Mouse (Mus musculus): ENCODE results near the gene Apeh. TPM values are rescaled to one million over a fixed set of nuclear protein-coding genes. Genes with fewer than 3 reads are reported as not detected.

Gene Apeh
- polyA plus RNA-seq, 1 experiment from 2014 or later, result 54.5 TPM

DNA sequence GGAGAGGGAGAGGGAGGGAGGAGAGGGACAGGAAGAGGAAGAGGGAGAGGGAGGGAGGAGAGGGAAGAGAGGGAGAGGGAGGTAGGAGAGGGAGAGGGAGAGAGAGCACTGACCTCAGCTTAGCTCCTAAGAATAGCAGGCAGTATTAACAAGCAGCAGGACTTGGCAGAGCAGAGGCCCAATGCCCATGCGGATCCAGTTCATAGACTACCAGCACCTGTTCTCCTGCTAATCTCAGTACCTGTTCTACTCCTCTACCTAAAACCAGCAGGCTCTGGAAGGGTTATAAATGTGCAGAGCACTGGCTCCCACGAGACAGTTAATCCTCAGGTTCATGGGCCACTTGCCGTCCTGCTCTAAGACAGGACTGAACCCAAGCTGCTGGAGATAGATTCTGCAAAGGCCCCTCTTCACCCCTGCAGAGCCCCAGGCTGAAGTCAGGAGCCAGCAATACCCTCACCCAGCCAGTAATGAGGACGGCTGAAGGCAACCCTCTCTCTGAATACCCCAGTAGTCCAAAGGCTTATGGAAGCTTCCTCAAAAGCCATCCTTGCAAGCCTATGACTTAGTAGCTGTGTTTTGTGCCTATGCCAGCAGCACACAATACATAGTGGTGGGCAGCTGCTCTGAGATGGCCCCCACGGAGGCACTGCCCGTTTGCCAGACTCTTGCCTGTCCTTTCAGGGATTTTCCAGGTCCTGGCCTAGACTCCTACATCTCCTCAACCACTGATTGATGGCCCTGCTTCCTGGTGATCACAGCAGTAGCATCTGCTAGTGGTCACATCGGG, 21.1 kb downstream of the Apeh start:
- Histone ChIP-seq H3K27ac (ENCODE audit: low read length) (peak overlapping the region; percentile 87), H3K9me3 (replicated peaks; ENCODE audit: control insufficient read depth, low read length) (no peaks in the 10 kb centered on the region), H3K4me3 (ENCODE audit: low read length) (no peak overlapping the region), H3K9ac (ENCODE audit: low read length) (peak overlapping the region; percentile 47), H3K27me3 (ENCODE audit: control insufficient read depth, insufficient read depth, low read length) (no peaks in the 10 kb centered on the region), H3K36me3 (ENCODE audit: control insufficient read depth, insufficient read depth) (peaks cover 4% of the 10 kb centered on the region; the same call in 1 of the 2 replicates), H3K4me1 (ENCODE audit: control insufficient read depth, insufficient read depth, low read length) (peaks cover 25% of the 10 kb centered on the region), H3K4me2 (ENCODE audit: low read depth, low read length) (0 out of 2 replicates have a peak overlapping the region, but pooled peaks have one; percentile 3)
- ATAC-seq (replicated peaks; ENCODE audit: extremely low read depth, insufficient read depth, low FRiP score), result peak; percentile 74
- WGBS, result 46% methylated on average over 7 of the region's 7 CpGs

DNA sequence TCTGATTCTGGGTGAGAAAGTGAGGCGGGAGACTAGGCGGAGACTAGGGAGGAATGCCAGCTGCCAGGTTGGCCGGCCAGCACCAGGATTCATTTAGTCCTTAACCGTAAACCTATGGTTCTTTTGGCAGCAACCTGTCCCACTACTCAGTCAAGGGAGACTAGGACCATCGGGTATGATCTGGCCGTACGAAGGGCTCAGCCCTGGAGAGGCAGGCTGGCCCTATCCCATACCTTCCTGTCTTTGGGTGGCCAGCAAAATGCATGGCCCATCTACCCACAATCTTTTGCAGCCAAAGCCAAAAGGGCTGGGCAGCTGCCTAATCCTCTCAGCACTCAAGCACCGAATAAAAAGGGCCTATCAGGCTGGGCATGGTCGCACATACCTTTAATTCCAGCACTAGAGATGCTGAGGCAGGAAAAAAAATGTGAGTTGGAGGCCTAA, 21.9 kb downstream of the Apeh start:
- Histone ChIP-seq H3K9me3 (replicated peaks; ENCODE audit: control insufficient read depth, low read length) (no peaks in the 10 kb centered on the region), H3K9ac (ENCODE audit: low read length) (peak overlapping the region; percentile 39; the same call in 1 of the 2 replicates), H3K36me3 (ENCODE audit: control insufficient read depth, insufficient read depth) (peaks cover 4% of the 10 kb centered on the region; the same call in 1 of the 2 replicates), H3K4me2 (ENCODE audit: low read depth, low read length) (peak overlapping the region; percentile 17; the same call in 1 of the 2 replicates), H3K27me3 (ENCODE audit: control insufficient read depth, insufficient read depth, low read length) (no peaks in the 10 kb centered on the region), H3K4me3 (ENCODE audit: low read length) (no peak overlapping the region), H3K4me1 (ENCODE audit: control insufficient read depth, insufficient read depth, low read length) (peaks cover 18% of the 10 kb centered on the region), H3K27ac (ENCODE audit: low read length) (peak overlapping the region; percentile 89)
- 31% methylated on average over 9 of the region's 9 CpGs for WGBS
- ATAC-seq (replicated peaks; ENCODE audit: extremely low read depth, insufficient read depth, low FRiP score), result peak; percentile 47

GRCm38 (mm10) chr9:108071801-108072200, 22.6 kb downstream of the Apeh start:
- H3K9me3 ChIP-seq (replicated peaks; ENCODE audit: control insufficient read depth, low read length), result no peaks in the 10 kb centered on the region
- 28% methylated on average over 4 of the region's 4 CpGs for WGBS
- H3K9ac ChIP-seq (ENCODE audit: low read length), result no peak overlapping the region; the same call in 1 of the 2 replicates
- H3K4me3 ChIP-seq (ENCODE audit: low read length), result no peak overlapping the region
- peak overlapping the region; percentile 89 for H3K27ac ChIP-seq (ENCODE audit: low read length)
- no peak overlapping the region for H3K4me2 ChIP-seq (ENCODE audit: low read depth, low read length)
- H3K4me1 ChIP-seq (ENCODE audit: control insufficient read depth, insufficient read depth, low read length), result peaks cover 18% of the 10 kb centered on the region
- peaks cover 4% of the 10 kb centered on the region; the same call in 1 of the 2 replicates for H3K36me3 ChIP-seq (ENCODE audit: control insufficient read depth, insufficient read depth)
- no peaks in the 10 kb centered on the region for H3K27me3 ChIP-seq (ENCODE audit: control insufficient read depth, insufficient read depth, low read length)
- ATAC-seq (replicated peaks; ENCODE audit: extremely low read depth, insufficient read depth, low FRiP score), result no peak

DNA sequence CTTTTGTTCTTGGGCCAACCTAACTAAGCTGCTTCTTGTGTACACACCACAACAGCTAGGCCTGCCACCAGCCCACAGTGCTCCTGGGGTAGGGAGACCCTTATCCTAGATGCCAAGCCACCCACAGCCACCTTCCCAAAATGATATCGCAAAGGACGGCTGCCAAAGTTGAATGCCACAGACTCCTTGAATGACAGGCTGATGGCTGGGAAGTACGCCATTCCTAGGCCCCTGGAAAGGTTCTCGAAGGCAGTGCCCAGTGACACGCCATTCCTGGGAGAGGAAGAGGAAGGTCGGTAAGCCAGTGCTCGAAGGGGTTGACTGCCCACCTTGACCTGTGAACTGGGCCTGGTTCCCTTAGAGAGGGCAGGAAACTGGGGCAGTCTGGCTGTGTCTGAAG, 24.9 kb downstream of the Apeh start:
- 77% methylated on average over 7 of the region's 7 CpGs for WGBS
- H3K27me3 ChIP-seq (ENCODE audit: control insufficient read depth, insufficient read depth, low read length), result no peaks in the 10 kb centered on the region
- H3K4me2 ChIP-seq (ENCODE audit: low read depth, low read length), result no peak overlapping the region
- peaks cover 18% of the 10 kb centered on the region for H3K4me1 ChIP-seq (ENCODE audit: control insufficient read depth, insufficient read depth, low read length)
- no peak overlapping the region for H3K9ac ChIP-seq (ENCODE audit: low read length)
- no peak overlapping the region for H3K4me3 ChIP-seq (ENCODE audit: low read length)
- H3K27ac ChIP-seq (ENCODE audit: low read length), result no peak overlapping the region
- peaks cover 4% of the 10 kb centered on the region; the same call in 1 of the 2 replicates for H3K36me3 ChIP-seq (ENCODE audit: control insufficient read depth, insufficient read depth)
- no peak for ATAC-seq (replicated peaks; ENCODE audit: extremely low read depth, insufficient read depth, low FRiP score)
- no peaks in the 10 kb centered on the region for H3K9me3 ChIP-seq (replicated peaks; ENCODE audit: control insufficient read depth, low read length)

GRCm38 (mm10) chr9:108069007-108069406, 25.4 kb downstream of the Apeh start:
- no peak overlapping the region for H3K4me3 ChIP-seq (ENCODE audit: low read length)
- no peaks in the 10 kb centered on the region for H3K9me3 ChIP-seq (replicated peaks; ENCODE audit: control insufficient read depth, low read length)
- H3K9ac ChIP-seq (ENCODE audit: low read length), result no peak overlapping the region
- peaks cover 4% of the 10 kb centered on the region; the same call in 1 of the 2 replicates for H3K36me3 ChIP-seq (ENCODE audit: control insufficient read depth, insufficient read depth)
- no peak overlapping the region for H3K27ac ChIP-seq (ENCODE audit: low read length)
- WGBS, result 86% methylated on average over 9 of the region's 9 CpGs
- no peaks in the 10 kb centered on the region for H3K27me3 ChIP-seq (ENCODE audit: control insufficient read depth, insufficient read depth, low read length)
- peaks cover 17% of the 10 kb centered on the region for H3K4me1 ChIP-seq (ENCODE audit: control insufficient read depth, insufficient read depth, low read length)
- no peak overlapping the region for H3K4me2 ChIP-seq (ENCODE audit: low read depth, low read length)
- ATAC-seq (replicated peaks; ENCODE audit: extremely low read depth, insufficient read depth, low FRiP score), result no peak

DNA sequence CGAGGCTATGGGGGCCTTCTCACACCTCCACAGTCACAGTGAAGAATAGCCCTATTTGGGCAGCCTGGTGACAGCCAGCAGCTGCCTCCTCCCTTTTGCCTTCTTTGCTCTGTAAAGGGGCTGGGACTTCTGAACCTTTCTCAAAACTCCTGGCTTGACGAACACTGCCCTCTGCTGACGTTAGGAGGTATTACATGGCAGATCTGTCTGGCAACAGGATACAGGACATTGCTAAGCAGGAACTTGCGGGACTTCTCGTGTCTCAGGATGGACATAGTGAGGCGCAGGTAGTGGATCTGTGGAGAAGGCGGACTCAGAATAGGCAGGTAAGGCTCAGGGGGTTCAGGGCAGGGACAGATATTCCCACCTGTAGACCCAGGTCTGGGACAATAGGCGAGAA, 26.5 kb downstream of the Apeh start:
- Histone ChIP-seq H3K9me3 (replicated peaks; ENCODE audit: control insufficient read depth, low read length) (no peaks in the 10 kb centered on the region), H3K27me3 (ENCODE audit: control insufficient read depth, insufficient read depth, low read length) (no peaks in the 10 kb centered on the region), H3K36me3 (ENCODE audit: control insufficient read depth, insufficient read depth) (peaks cover 7% of the 10 kb centered on the region; the same call in 1 of the 2 replicates), H3K4me3 (ENCODE audit: low read length) (no peak overlapping the region), H3K27ac (ENCODE audit: low read length) (no peak overlapping the region), H3K4me1 (ENCODE audit: control insufficient read depth, insufficient read depth, low read length) (peaks cover 8% of the 10 kb centered on the region), H3K9ac (ENCODE audit: low read length) (no peak overlapping the region), H3K4me2 (ENCODE audit: low read depth, low read length) (no peak overlapping the region)
- no peak; the same call in 1 of the 2 replicates for ATAC-seq (replicated peaks; ENCODE audit: extremely low read depth, insufficient read depth, low FRiP score)
- 23% methylated on average over 8 of the region's 8 CpGs for WGBS

DNA sequence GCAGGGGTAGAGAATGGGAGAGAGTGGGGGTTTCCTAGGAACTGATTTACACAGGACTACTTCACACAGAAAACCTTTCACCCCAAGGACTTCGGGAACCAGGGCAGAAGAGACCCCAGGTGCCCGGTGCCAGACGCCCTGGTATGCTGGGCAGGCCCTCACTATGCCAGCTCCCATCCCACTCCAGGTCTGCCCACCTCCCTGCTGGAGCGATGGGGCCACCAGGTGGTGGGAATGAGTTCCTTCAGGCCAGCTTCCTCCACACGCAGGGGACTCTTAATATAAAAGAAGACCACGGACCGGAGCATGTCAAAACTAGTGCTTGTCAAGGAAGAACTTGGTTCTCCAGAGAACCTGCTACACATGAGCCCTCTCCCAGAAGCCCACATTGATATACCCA, 27.2 kb downstream of the Apeh start:
- H3K4me2 ChIP-seq (ENCODE audit: low read depth, low read length), result no peak overlapping the region
- no peak overlapping the region for H3K27ac ChIP-seq (ENCODE audit: low read length)
- no peaks in the 10 kb centered on the region for H3K27me3 ChIP-seq (ENCODE audit: control insufficient read depth, insufficient read depth, low read length)
- H3K36me3 ChIP-seq (ENCODE audit: control insufficient read depth, insufficient read depth), result peaks cover 11% of the 10 kb centered on the region; the same call in 1 of the 2 replicates
- no peaks in the 10 kb centered on the region for H3K9me3 ChIP-seq (replicated peaks; ENCODE audit: control insufficient read depth, low read length)
- ATAC-seq (replicated peaks; ENCODE audit: extremely low read depth, insufficient read depth, low FRiP score), result no peak
- peaks cover 3% of the 10 kb centered on the region for H3K4me1 ChIP-seq (ENCODE audit: control insufficient read depth, insufficient read depth, low read length)
- no peak overlapping the region for H3K4me3 ChIP-seq (ENCODE audit: low read length)
- 85% methylated on average over 7 of the region's 7 CpGs for WGBS
- no peak overlapping the region for H3K9ac ChIP-seq (ENCODE audit: low read length)

DNA sequence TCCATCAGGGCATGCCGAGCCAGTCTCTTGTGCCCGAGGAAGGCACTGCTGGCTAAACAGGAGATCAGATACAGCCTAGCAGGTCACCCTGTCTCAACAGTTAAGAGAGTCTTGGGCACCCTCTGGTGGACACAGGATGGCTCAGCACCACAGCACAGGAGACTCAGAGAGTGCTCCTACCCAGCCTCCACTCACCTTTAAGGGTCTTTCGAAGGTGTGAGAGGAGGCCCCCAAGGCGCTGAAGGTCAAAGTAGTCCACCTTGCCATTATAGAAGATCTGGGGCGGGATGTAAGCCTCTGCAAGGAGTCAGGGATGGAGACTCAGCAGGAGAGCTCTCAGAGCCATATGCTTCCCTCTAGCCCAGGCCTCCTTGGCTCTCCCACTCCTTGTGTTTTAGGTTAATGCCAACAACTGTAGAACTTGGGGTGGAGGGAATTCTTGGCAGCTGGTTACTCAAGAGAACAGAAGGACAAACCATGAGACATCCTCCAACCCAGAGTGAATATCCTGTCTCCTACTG, 28.9 kb downstream of the Apeh start:
- no peaks in the 10 kb centered on the region for H3K27me3 ChIP-seq (ENCODE audit: control insufficient read depth, insufficient read depth, low read length)
- no peak overlapping the region for H3K4me2 ChIP-seq (ENCODE audit: low read depth, low read length)
- peaks cover 1% of the 10 kb centered on the region; the same call in 1 of the 2 replicates for H3K4me1 ChIP-seq (ENCODE audit: control insufficient read depth, insufficient read depth, low read length)
- no peaks in the 10 kb centered on the region for H3K9me3 ChIP-seq (replicated peaks; ENCODE audit: control insufficient read depth, low read length)
- H3K27ac ChIP-seq (ENCODE audit: low read length), result no peak overlapping the region
- no peak overlapping the region for H3K9ac ChIP-seq (ENCODE audit: low read length)
- no peak overlapping the region for H3K4me3 ChIP-seq (ENCODE audit: low read length)
- 27% methylated on average over 5 of the region's 5 CpGs for WGBS
- H3K36me3 ChIP-seq (ENCODE audit: control insufficient read depth, insufficient read depth), result 0 out of 2 replicates have a peak, but pooled peaks cover 8% of the 10 kb centered on the region
- no peak for ATAC-seq (replicated peaks; ENCODE audit: extremely low read depth, insufficient read depth, low FRiP score)

DNA sequence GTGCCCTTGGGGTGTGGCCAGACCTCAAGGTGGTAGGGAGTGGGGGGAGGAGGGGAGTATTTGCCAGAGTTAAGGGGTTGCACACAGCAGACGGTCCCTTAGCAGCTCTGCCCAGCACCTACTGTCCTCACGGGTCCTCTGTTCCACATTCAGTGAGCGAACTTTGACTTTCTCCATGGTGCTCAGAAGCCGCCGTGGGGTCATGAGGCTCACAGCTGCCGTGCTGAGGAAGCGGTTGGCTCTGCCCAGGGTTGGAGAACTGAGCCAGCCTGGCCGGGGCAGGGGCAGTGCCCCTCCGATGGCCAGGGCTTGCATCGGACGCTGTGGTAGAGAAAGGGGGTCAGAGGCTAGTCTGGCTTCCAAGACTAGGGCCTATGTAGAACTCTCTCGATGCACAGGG, 31.0 kb downstream of the Apeh start:
- Histone ChIP-seq H3K4me3 (ENCODE audit: low read length) (no peak overlapping the region), H3K9me3 (replicated peaks; ENCODE audit: control insufficient read depth, low read length) (no peaks in the 10 kb centered on the region), H3K27me3 (ENCODE audit: control insufficient read depth, insufficient read depth, low read length) (no peaks in the 10 kb centered on the region), H3K9ac (ENCODE audit: low read length) (no peak overlapping the region), H3K4me1 (ENCODE audit: control insufficient read depth, insufficient read depth, low read length) (peaks cover 5% of the 10 kb centered on the region; the same call in 1 of the 2 replicates), H3K27ac (ENCODE audit: low read length) (no peak overlapping the region), H3K36me3 (ENCODE audit: control insufficient read depth, insufficient read depth) (peaks cover 10% of the 10 kb centered on the region; the same call in 1 of the 2 replicates), H3K4me2 (ENCODE audit: low read depth, low read length) (no peak overlapping the region)
- WGBS, result 88% methylated on average over 12 of the region's 12 CpGs
- no peak for ATAC-seq (replicated peaks; ENCODE audit: extremely low read depth, insufficient read depth, low FRiP score)

Measured in heart, embryonic 16.5 days (tissue).